Mouse (Mus musculus): Measurements from ENCODE around the gene Gm11037. TPM values are rescaled to one million over a fixed set of nuclear protein-coding genes. Genes with fewer than 3 reads are reported as not detected.

Gm11037 gene
- polyA plus RNA-seq (2017; shearing (Covaris generic)) = not detected

DNA sequence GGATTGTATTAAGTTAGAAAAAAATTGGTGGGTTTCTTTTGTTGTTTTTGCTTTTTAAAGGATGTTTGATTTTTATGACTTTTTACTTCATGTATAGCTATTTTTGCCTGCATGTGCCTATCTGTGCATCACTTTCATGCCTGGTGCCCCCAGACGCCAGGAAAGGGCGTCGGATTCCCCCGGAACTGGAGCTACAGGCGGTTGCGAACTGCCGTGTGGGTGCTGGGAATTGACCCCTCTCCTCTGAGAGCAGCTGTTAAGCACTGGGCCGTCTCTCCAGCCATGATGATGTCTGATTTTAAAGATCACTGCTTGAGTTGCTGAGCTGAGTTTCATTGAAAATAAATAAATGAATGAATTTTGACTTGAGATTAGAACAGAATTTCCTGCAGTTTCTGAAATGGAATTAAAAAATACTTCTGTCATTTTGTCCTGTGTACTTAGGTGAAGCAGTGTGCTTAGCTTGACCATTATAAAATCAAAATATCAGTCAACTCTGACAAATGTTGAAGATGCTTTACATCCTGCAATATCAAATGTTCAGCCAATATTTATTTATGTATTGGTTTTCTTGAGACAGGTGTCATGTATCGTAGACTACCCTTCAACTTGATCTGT lies at the start of gene Gm11037:
Gene Gm11037, plus strand, starts transcription at position 568 of the 618 bp plus-strand sequence.

DNA sequence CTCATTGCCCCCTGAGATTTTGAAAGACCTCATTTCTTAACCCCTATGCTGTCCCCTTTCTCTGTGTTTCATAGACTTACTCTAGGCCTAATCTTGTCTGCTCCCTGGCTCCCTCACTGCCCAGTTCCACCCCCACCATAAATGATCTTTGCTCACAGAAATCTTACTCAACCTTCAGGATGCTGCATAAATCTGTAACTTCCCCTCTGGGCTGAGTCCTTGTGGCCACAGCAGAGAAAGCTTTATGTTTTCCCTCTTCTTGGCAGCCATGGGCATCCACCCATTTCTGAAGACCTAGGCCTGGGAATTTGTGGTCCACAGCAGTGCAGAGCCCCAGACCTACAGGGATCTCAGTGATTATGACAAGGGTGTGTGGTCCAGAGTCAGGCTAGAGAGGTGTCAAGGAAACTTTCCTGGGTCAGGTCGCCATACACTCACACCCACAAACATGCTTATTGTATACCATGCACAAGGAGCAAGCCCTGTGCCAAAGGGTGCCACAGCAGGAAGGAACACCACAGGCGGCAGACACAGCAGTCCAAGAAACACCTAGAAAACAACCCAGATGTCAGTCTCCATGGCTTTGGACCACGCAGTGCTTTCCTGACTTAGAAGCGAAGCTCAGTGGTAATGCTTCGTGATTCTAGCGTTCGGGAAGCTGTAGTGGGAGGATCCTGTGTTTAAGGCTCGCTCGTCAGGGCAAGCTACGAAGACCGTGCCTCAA lies 46.5 kb upstream of the Gm11037 start, which contains the start of gene Siglec1:
Gene Siglec1, minus strand, starts transcription at position 99 of the 724 bp plus-strand sequence.

DNA sequence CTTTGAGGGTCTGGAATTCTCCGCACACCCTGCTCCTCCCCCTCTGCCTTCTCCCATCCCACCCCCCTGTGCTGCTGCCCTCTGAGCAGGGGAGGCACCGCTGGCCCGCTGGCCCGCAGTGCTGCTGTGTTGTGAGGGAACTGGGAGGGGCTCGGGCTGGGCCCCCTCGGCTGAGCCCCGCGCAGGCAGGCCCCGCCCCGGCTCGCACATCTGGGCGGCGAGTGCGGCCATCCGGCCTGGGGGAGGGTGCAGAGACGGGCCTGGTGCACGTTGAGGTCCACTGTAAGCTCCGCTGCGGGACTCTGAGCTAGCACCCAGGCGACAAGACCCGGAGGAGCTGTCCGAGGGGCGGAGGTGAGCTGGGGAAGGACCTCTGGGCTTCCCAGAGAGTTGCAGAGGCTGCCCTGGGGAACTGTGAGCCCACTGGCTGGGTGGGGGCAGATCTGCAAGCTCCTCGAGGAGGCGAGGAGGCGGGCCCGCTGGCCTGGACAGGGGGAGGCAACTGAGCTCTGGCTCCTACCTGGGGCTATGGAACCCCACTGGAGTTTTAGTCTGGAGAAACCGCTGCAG lies 6.1 kb upstream of the Gm11037 start, which contains the start of gene Hspa12b:
Gene Hspa12b, plus strand, starts transcription at position 120 of the 570 bp plus-strand sequence.

DNA sequence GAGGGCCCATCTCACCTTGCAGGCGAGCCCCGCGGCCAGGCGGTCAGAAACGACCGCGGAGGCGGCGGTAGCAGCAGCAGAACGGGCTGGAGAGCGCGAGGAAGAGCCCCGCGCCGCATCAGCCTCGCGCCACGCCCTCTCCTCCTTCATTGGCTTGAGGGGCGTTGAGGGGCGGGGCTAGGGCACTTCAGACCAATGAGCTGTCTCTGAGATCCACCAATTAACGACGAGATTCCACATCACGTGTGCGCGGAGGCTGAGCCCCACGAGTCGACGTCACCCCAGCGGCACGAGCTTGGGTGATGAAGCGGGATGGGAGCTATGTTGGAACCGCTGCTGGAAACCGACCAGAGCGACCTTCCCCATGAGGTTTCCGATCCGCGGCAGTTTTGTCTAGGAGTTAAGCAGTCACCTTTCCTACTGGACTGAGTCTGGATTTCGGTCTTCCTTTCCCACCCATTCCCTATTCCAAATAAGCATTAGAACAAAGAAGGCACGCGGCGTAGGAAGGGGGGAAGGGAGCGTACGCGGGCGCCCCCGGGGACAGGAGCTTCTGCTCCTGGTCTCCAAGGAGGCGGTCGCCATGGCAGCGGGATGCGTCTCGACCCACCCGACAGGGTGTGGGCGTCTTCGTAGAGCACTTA lies 26.8 kb downstream of the Gm11037 start, which contains the start of gene 1700037H04Rik:
Gene 1700037H04Rik, minus strand, starts transcription at position 144 of the 644 bp plus-strand sequence.

DNA sequence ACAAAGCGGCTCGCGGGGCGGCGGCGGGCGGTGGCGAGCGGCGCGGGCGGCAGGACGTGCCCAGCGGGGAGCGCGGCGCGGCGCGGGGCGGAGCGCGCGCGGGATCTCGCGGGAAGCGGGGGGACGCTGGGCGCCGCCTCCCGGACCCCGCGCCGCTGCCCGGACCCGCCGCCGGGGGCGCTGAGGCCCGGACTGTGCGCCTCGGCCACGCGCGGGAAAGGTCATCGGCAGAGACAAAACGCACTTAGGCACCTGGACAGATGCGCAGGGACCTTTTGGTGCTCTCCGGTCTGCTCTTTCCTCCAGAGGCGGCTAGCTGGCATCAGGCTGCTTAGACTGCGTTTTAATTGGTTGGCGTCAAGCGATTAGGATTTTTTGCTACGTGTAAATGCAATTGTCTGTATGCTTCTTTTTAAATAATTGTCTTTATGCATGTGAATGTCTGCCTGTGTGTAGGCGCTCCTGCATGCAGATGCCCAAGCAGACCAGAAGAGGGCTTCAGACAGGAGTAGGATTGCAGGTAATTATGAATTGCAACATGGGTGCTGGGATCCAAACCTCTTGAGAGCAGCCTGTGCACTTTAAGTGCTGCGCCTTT lies 46.8 kb downstream of the Gm11037 start, which contains the start of gene Cenpb:
Gene Cenpb, minus strand, starts transcription at position 78 of the 598 bp plus-strand sequence.

Other genes starting within 250 kb of the Gm11037 start
- 10 to 100 TPM; 16.3 to 18.9 TPM for gene 4930402H24Rik, start 227.1 kb upstream of the Gm11037 start, polyA plus RNA-seq (2017; shearing (Covaris generic))
- gene Atrn, start 227.0 kb upstream of the Gm11037 start, polyA plus RNA-seq (2017; shearing (Covaris generic)) = 10 to 100 TPM; 11.6 to 14.9 TPM
- gene Gfra4, start 90.4 kb upstream of the Gm11037 start, polyA plus RNA-seq (2017; shearing (Covaris generic)) = 1 to 10 TPM in 1 of 2 experiments, not detected in 1; 1.5 TPM
- 1 to 10 TPM in 1 of 2 experiments, under 1 TPM in 1; 0.89 to 2.1 TPM for gene Adam33, start 69.7 kb upstream of the Gm11037 start, polyA plus RNA-seq (2017; shearing (Covaris generic))
- 1 to 10 TPM in 1 of 2 experiments, under 1 TPM in 1; 0.18 to 2.0 TPM for gene Siglec1, start 46.7 kb upstream of the Gm11037 start, polyA plus RNA-seq (2017; shearing (Covaris generic))
- under 1 TPM; 0.13 to 0.92 TPM for gene Hspa12b, start 6.2 kb upstream of the Gm11037 start, polyA plus RNA-seq (2017; shearing (Covaris generic))
- gene 1700037H04Rik, start 26.6 kb downstream of the Gm11037 start, polyA plus RNA-seq (2017; shearing (Covaris generic)) = 10 to 100 TPM; 29.5 to 41.0 TPM
- gene Cenpb, start 46.6 kb downstream of the Gm11037 start, polyA plus RNA-seq (2017; shearing (Covaris generic)) = 10 to 100 TPM in 1 of 2 experiments, 1 to 10 TPM in 1; 7.6 to 11.6 TPM
- gene Cdc25b, start 53.5 kb downstream of the Gm11037 start, polyA plus RNA-seq (2017; shearing (Covaris generic)) = 100 to 1,000 TPM in 1 of 2 experiments, 10 to 100 TPM in 1; 81.9 to 101 TPM
- 1 to 10 TPM in 1 of 2 experiments, under 1 TPM in 1; 0.69 to 1.9 TPM for gene Spef1, start 53.8 kb downstream of the Gm11037 start, polyA plus RNA-seq (2017; shearing (Covaris generic))
- 10 to 100 TPM; 21.0 to 28.8 TPM for gene Ap5s1, start 73.6 kb downstream of the Gm11037 start, polyA plus RNA-seq (2017; shearing (Covaris generic))
- gene Mavs, start 100.6 kb downstream of the Gm11037 start, polyA plus RNA-seq (2017; shearing (Covaris generic)) = 10 to 100 TPM; 16.7 to 23.5 TPM
- gene Pank2, start 129.0 kb downstream of the Gm11037 start, polyA plus RNA-seq (2017; shearing (Covaris generic)) = 100 to 1,000 TPM in 1 of 2 experiments, 10 to 100 TPM in 1; 97.9 to 102 TPM
- gene Rnf24, start 219.4 kb downstream of the Gm11037 start, polyA plus RNA-seq (2017; shearing (Covaris generic)) = 1 to 10 TPM in 1 of 2 experiments, under 1 TPM in 1; 0.77 to 1.5 TPM